Mouse (Mus musculus) ES-E14 (cell line): Measurements from ENCODE around the gene Gm826. TPM values are rescaled to one million over a fixed set of nuclear protein-coding genes. Genes with fewer than 3 reads are reported as not detected.

Experiments used
- DNase-seq: peaks from one replicate; pipeline ENCODE4 v3.0.0-alpha.2; 2013; ENCODE audit warnings: low read depth, low spot score
- H3K27ac ChIP-seq: 2 replicates; pipeline ENCODE4 v1.5.1; 2012; ENCODE audit warnings: low read depth, mild to moderate bottlenecking, low read length, moderate library complexity, mixed read lengths; ENCODE audit not compliant: poor library complexity, insufficient read depth, severe bottlenecking
- H3K36me3 ChIP-seq: 2 replicates; pipeline ENCODE4 v1.6.1; 2012; ENCODE audit warnings: mild to moderate bottlenecking, low read length, moderate library complexity, mixed read lengths; ENCODE audit not compliant: control insufficient read depth, poor library complexity, insufficient read depth, severe bottlenecking
- H3K4me1 ChIP-seq, 2 experiments: fragments of 150-350 bp in 1 of 2; sonication (generic) in 1 of 2; 2 replicates each; pipeline ENCODE4 v1.6.1; 2012; ENCODE audit warnings: low read length in 2 of 2, mild to moderate bottlenecking in 1 of 2, mixed read lengths in 1 of 2; ENCODE audit not compliant: control insufficient read depth in 2 of 2, insufficient read depth in 2 of 2, poor library complexity in 1 of 2
- H3K4me3 ChIP-seq, 2 experiments: fragments of 150-350 bp in 1 of 2; sonication (generic) in 1 of 2; 2 replicates each; pipeline ENCODE4 v1.5.1; 2012; ENCODE audit warnings: low read length in 2 of 2, low read depth in 1 of 2, mild to moderate bottlenecking in 1 of 2, mixed read lengths in 1 of 2; ENCODE audit not compliant: insufficient read depth in 1 of 2, poor library complexity in 1 of 2, severe bottlenecking in 1 of 2
- H3K9ac ChIP-seq: 2 replicates; pipeline ENCODE4 v1.6.1; 2012; ENCODE audit warnings: low read depth, mild to moderate bottlenecking, low read length, mixed read lengths; ENCODE audit not compliant: poor library complexity, insufficient read depth, severe bottlenecking
- H3K9me3 ChIP-seq: fragments of 150-350 bp; sonication (generic); 2 replicates; pipeline ENCODE4 v1.6.1; 2012; ENCODE audit warnings: low read depth, mild to moderate bottlenecking, low read length; ENCODE audit not compliant: control insufficient read depth, insufficient read depth
- CHD2 ChIP-seq: IDR thresholded peaks from 2 replicates; pipeline ENCODE4 v1.6.1; 2014; ENCODE audit warnings: mild to moderate bottlenecking, low read depth, low read length, inconsistent platforms
- HCFC1 ChIP-seq: IDR thresholded peaks from 2 replicates; pipeline ENCODE4 v1.6.1; 2012; ENCODE audit warnings: low read length, inconsistent platforms, borderline replicate concordance; ENCODE audit not compliant: insufficient read depth
- MAFK ChIP-seq: IDR thresholded peaks from 2 replicates; pipeline ENCODE4 v1.6.1; 2014; ENCODE audit warnings: mild to moderate bottlenecking, low read depth, low read length, inconsistent platforms; ENCODE audit not compliant: insufficient read depth
- ZC3H11A ChIP-seq: IDR thresholded peaks from 2 replicates; pipeline ENCODE4 v1.6.1; 2012; ENCODE audit warnings: low read depth, mild to moderate bottlenecking, inconsistent platforms, low read length, borderline replicate concordance
- ZNF384 ChIP-seq: IDR thresholded peaks from 2 replicates; pipeline ENCODE4 v1.6.1; 2012; ENCODE audit warnings: low read depth, low read length, inconsistent platforms
- in situ Hi-C, 2 experiments: fragments of 600-800 bp; cut with MboI; formaldehyde crosslinking; loops; one replicate each; pipeline ENCODE4 v1.15.1; 2025; ENCODE audit warnings: low sequenced_read_pairs in 2 of 2, inconsistent platforms in 1 of 2; ENCODE audit not compliant: unreplicated experiment in 2 of 2
- total RNA-seq: library from RNA; depleted of rRNA; stranded (reverse); fragments of 300-350 nt; gene quantifications from 2 replicates; pipeline ENCODE4 v1.2.3, GENCODE M21; 2012

Gene Gm826
- total RNA-seq, 1 experiment, result not detected

GRCm38 (mm10) chr2:160313595-160314007 lies 20.4 kb downstream of the Gm826 start:
- no peak for TF ChIP-seq ZC3H11A
- TF ChIP-seq ZNF384, result no peak
- no peak for TF ChIP-seq HCFC1
- TF ChIP-seq MAFK, result no peak
- no peak for TF ChIP-seq CHD2
- Histone ChIP-seq H3K27ac (no peak overlapping the region), H3K4me1 (no peaks in the 10 kb centered on the region), H3K36me3 (no peaks in the 10 kb centered on the region), H3K4me3 (no peak overlapping the region; a peak in 1 of 4 replicates), H3K9ac (no peak overlapping the region), H3K9me3 (no peaks in the 10 kb centered on the region)
- DNase-seq, result no peak
- in situ Hi-C loops, result no loop called here

- Histone ChIP-seq H3K36me3 (no peaks in the 10 kb centered on the region), H3K4me3 (no peak overlapping the region), H3K9ac (no peak overlapping the region), H3K4me1 (no peaks in the 10 kb centered on the region), H3K9me3 (no peaks in the 10 kb centered on the region), H3K27ac (no peak overlapping the region)
- in situ Hi-C loops, result no loop called here
- no peak for DNase-seq
- TF ChIP-seq CHD2 (no peak), ZC3H11A (no peak), MAFK (no peak), ZNF384 (no peak), HCFC1 (no peak)
These were observed 28.9 kb downstream of the Gm826 start for GRCm38 (mm10) chr2:160305070-160305469.

GRCm38 (mm10) chr2:160303992-160304391 lies 30.0 kb downstream of the Gm826 start:
- Histone ChIP-seq H3K4me3 (no peak overlapping the region), H3K36me3 (no peaks in the 10 kb centered on the region), H3K9me3 (no peaks in the 10 kb centered on the region), H3K9ac (no peak overlapping the region), H3K4me1 (no peaks in the 10 kb centered on the region), H3K27ac (no peak overlapping the region)
- in situ Hi-C loops, result no loop called here
- no peak for TF ChIP-seq ZC3H11A
- TF ChIP-seq HCFC1, result no peak
- TF ChIP-seq MAFK, result no peak
- no peak for DNase-seq

GRCm38 (mm10) chr2:160302013-160302412 lies 31.9 kb downstream of the Gm826 start:
- DNase-seq, result no peak
- Histone ChIP-seq H3K9ac (no peak overlapping the region), H3K36me3 (no peaks in the 10 kb centered on the region), H3K27ac (no peak overlapping the region), H3K4me3 (no peak overlapping the region), H3K9me3 (no peaks in the 10 kb centered on the region), H3K4me1 (no peaks in the 10 kb centered on the region)
- TF ChIP-seq HCFC1 (no peak), ZNF384 (no peak), MAFK (no peak), CHD2 (no peak), ZC3H11A (no peak)
- in situ Hi-C loops, result no loop called here

- Histone ChIP-seq H3K27ac (no peak overlapping the region), H3K36me3 (no peaks in the 10 kb centered on the region), H3K9ac (no peak overlapping the region), H3K9me3 (no peaks in the 10 kb centered on the region), H3K4me3 (no peak overlapping the region), H3K4me1 (no peaks in the 10 kb centered on the region)
- TF ChIP-seq CHD2 (no peak), ZC3H11A (no peak), HCFC1 (no peak), ZNF384 (no peak), MAFK (no peak)
- in situ Hi-C loops, result no loop called here
- no peak for DNase-seq
These were observed 35.4 kb downstream of the Gm826 start for GRCm38 (mm10) chr2:160298586-160298985.
